Mouse (Mus musculus) liver, postnatal 0 days (tissue): ENCODE measurements around the gene Psip1. TPM values are rescaled to one million over a fixed set of nuclear protein-coding genes. Genes with fewer than 3 reads are reported as not detected.

Experiments used
- ATAC-seq: fragments of 200-750 bp; cut with Nextera tagmentation; 2 replicates; pipeline ENCODE4 v1.8.0; 2017; ENCODE audit warnings: mild to moderate bottlenecking, moderate library complexity
- DNase-seq: peaks from one replicate; pipeline ENCODE4 v3.0.0-alpha.2; 2016
- H3K27ac ChIP-seq: fragments of 300-500 bp; sonication (generic); 2 replicates; pipeline ENCODE4 v1.5.1; 2014; ENCODE audit warnings: antibody characterized with exemption, moderate library complexity, mild to moderate bottlenecking, low read depth
- H3K27me3 ChIP-seq: fragments of 300-500 bp; sonication (generic); 2 replicates; pipeline ENCODE4 v1.6.1; 2014; ENCODE audit warnings: low read length, control low read depth, mixed read lengths; ENCODE audit not compliant: insufficient read depth
- H3K36me3 ChIP-seq: fragments of 300-500 bp; sonication (generic); replicated peaks from 2 replicates; pipeline ENCODE4 v1.6.1; 2014; ENCODE audit warnings: mild to moderate bottlenecking, control low read depth, low read length, moderate library complexity, mixed read lengths; ENCODE audit not compliant: insufficient read depth
- H3K4me1 ChIP-seq: fragments of 300-500 bp; sonication (generic); 2 replicates; pipeline ENCODE4 v1.6.1; 2014; ENCODE audit warnings: antibody characterized with exemption, mild to moderate bottlenecking, control low read depth; ENCODE audit not compliant: insufficient read depth
- H3K4me2 ChIP-seq: fragments of 300-500 bp; sonication (generic); 2 replicates; pipeline ENCODE4 v1.6.1; 2014; ENCODE audit warnings: low read depth, mild to moderate bottlenecking, low read length, moderate library complexity, mixed read lengths
- H3K4me3 ChIP-seq: fragments of 300-500 bp; sonication (generic); 2 replicates; pipeline ENCODE4 v1.5.1; 2014; ENCODE audit warnings: low read depth, low read length
- H3K9ac ChIP-seq: fragments of 300-500 bp; sonication (generic); replicated peaks from 2 replicates; pipeline ENCODE4 v1.6.1; 2014; ENCODE audit warnings: mild to moderate bottlenecking, moderate library complexity
- H3K9me3 ChIP-seq: fragments of 300-500 bp; sonication (generic); 2 replicates; pipeline ENCODE4 v1.6.1; 2016; ENCODE audit warnings: mild to moderate bottlenecking, control low read depth, low read length, mixed read lengths
- CTCF ChIP-seq: sonication (generic); IDR thresholded peaks from 2 replicates; pipeline ENCODE4 v1.5.1; 2016; ENCODE audit warnings: antibody characterized with exemption, low read depth
- EP300 ChIP-seq: IDR thresholded peaks from 2 replicates; pipeline ENCODE4 v1.6.1; 2016; ENCODE audit warnings: antibody characterized with exemption, low read depth, mild to moderate bottlenecking
- WGBS: fragments of 180-500 bp; shearing (Covaris S2); extraction: QIAGEN DNeasy Blood & Tissue Kit; methylation state at CpG from one replicate; pipeline ENCODE4 v1.1.7; 2014; ENCODE audit not compliant: insufficient replicate concordance; 5-methylcytosine and 5-hydroxymethylcytosine counted together
- polyA plus RNA-seq: library from polyadenylated mRNA; unstranded; fragments of >200 nt; fragmentation: Nextera tagmentation; extraction: Ambion mirVana; gene quantifications from 2 replicates; pipeline ENCODE4 v1.2.1, GENCODE M21; 2015

Psip1 gene
- polyA plus RNA-seq, 1 experiment from 2014 or later: 30.1 TPM

DNA sequence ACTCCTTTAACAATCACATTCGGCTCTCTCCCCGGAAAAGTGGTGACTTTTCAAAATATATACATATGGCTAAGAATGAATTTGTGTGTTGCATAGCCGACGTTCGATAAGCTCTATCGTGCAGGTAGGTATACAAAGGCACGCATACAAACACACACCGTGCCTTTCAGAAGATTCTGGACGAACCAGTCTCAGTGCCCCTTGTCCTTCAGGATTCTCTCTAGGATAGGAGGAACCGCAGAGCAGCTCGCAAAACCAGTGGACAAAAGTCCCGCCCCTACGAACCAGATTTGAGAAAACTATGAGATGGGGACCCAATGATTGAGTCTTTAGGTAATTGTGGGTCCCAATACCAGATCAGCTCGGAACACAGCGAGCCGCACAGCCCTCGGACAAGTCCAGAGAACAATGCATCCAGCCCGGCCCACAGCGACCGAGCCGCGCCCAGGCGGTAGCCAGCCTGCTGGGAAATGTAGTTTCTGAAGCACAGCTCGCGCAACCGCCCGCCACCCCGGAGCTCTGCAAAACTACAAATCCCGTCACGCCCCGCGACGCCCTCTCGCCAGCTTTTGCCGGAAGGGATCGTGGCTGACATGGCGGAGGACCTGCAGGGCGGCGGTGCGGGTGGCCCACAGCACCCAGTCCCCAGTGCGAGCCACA lies 69.0 kb downstream of the Psip1 start, which contains the start of gene Snapc3:
TSS of gene Snapc3 (plus strand) at position 565 of the 660 bp plus-strand sequence.
- Histone ChIP-seq H3K9me3 (no peaks in the 10 kb centered on the region), H3K4me3 (peak within 1 kb of the TSS; percentile 89), H3K9ac (peak within 1 kb of the TSS; percentile 90), H3K4me1 (peaks cover 13% of the 10 kb centered on the region), H3K4me2 (peak within 1 kb of the TSS; percentile 89), H3K36me3 (peaks cover 4% of the 10 kb centered on the region; the same call in 1 of the 2 replicates), H3K27me3 (no peaks in the 10 kb centered on the region), H3K27ac (peak within 1 kb of the TSS; percentile 50)
- ATAC-seq: peak; percentile 100
- 1% methylated on average over 41 of the region's 41 CpGs for WGBS
- no peak; the same call in 1 of the 2 replicates for TF ChIP-seq CTCF
- TF ChIP-seq EP300: no peak; the same call in 1 of the 2 replicates
- DNase-seq: peak; percentile 97

DNA sequence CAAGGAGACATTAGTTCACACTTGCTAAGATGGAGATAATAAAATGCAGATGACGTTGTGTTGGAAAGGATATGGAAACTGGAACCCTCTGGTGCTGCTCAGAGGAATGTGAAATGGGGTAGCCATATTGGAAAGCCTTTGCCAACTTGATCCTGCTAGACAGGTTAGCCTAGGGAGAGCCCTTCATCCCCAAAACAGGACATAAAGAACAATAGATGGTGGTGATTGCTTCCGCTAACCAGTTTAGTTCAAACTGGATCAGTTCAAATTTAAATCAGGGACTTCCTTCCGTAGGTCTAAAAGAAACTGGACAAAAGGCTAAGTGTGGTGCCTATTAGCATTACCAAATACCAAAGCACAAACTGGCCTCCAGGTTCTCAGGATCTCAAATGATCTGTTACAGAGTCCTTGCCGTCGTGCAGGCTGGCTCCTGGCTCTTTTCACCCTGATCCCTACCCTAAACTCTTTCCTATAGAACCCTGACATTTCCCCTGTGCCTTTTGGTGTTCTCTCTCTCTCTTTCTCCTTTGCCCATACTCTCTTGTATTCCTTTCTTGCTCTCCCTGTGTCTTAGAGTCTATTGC lies 71.9 kb downstream of the Psip1 start:
- H3K9me3 ChIP-seq: no peaks in the 10 kb centered on the region
- no peak overlapping the region for H3K4me3 ChIP-seq
- no peak for DNase-seq
- H3K36me3 ChIP-seq: no peaks in the 10 kb centered on the region
- no peak overlapping the region for H3K4me2 ChIP-seq
- 83% methylated on average over 5 of the region's 5 CpGs for WGBS
- H3K4me1 ChIP-seq: peaks cover 13% of the 10 kb centered on the region
- no peak overlapping the region for H3K9ac ChIP-seq
- no peak for ATAC-seq
- no peaks in the 10 kb centered on the region for H3K27me3 ChIP-seq
- H3K27ac ChIP-seq: no peak overlapping the region
- no peak for TF ChIP-seq CTCF
- no peak for TF ChIP-seq EP300

DNA sequence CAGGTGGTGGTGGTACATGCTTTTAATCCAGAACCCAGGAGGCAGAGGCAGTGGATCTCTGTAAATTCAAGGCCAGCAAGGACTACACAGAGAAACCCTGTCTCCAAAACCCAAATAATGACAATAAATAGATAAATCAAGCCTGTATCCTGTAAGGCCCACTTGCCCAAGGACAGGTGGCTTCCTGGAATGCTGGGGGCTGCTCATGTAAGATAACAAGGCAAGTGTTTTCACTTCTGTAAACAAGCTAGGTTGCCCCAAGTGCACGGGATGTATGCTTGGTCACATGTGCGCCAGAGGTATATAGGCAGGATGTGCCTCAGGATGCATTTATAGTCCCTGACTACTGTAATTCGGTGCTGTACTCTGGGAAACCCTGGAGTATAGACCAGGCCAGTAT lies 74.2 kb downstream of the Psip1 start:
- no peak overlapping the region for H3K27ac ChIP-seq
- H3K4me2 ChIP-seq: no peak overlapping the region
- H3K9ac ChIP-seq: no peak overlapping the region
- peaks cover 9% of the 10 kb centered on the region for H3K9me3 ChIP-seq
- 52% methylated on average over 3 of the region's 3 CpGs for WGBS
- DNase-seq (no peak), ATAC-seq (no peak)
- no peak for TF ChIP-seq EP300
- TF ChIP-seq CTCF: no peak
- no peaks in the 10 kb centered on the region for H3K36me3 ChIP-seq
- H3K4me1 ChIP-seq: peaks cover 5% of the 10 kb centered on the region; the same call in 1 of the 2 replicates
- no peak overlapping the region for H3K4me3 ChIP-seq
- H3K27me3 ChIP-seq: no peaks in the 10 kb centered on the region

DNA sequence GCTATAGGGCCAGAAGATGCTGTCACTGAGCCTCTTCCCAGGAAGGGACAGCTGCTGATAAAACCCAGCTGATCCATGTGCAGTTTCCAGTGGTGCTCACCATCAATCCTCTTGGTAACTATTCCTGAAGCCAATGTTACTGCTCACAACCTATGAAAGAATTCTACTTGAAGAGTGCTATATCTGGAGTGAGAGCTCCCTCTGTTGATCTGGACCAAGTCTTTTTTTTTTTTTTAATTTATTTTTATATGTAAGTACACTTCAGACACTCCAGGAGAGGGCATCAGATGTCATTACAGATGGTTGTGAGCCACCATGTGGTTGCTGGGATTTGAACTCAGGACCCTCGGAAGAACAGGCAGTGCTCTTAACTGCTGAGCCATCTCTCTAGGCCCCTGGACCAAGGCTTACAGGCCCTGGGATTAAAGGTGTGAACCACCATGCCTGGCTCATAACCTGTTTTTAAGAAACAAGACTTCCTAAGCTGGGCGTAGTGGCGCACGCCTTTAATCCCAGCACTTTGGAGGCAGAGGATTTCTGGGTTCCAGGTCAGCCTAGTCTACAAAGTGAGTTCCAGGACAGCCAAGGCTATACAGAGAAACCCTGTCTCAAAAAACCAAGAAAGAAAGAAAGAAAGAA lies 76.3 kb downstream of the Psip1 start:
- TF ChIP-seq CTCF: peak; percentile 28; the same call in 1 of the 2 replicates
- no peak for TF ChIP-seq EP300
- H3K4me1 ChIP-seq: no peaks in the 10 kb centered on the region
- H3K4me3 ChIP-seq: no peak overlapping the region
- H3K36me3 ChIP-seq: no peaks in the 10 kb centered on the region
- no peaks in the 10 kb centered on the region for H3K27me3 ChIP-seq
- no peak overlapping the region for H3K27ac ChIP-seq
- no peak overlapping the region for H3K9ac ChIP-seq
- DNase-seq (no peak), ATAC-seq (no peak)
- WGBS: 87% methylated on average over 4 of the region's 4 CpGs
- no peak overlapping the region for H3K4me2 ChIP-seq
- H3K9me3 ChIP-seq: peaks cover 9% of the 10 kb centered on the region

DNA sequence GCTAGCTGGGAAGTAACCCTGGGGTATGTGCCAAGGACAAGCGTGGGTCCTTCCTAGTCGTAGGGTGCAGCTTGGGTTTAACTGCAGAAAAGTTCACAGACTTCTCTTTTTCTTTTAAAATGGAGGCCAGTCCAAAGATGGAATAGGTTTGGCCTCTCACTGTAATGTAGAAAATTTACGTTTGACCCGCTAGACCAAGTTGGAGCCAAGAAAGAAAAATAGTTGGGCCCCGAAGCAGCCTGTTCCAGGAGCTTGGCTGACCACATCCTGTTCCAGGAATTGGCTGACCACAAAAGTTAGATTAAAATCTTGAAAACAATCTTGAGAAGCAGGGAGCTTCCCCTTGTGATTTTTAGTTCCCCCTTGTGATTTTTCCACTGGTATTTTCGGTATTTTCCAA lies 78.6 kb downstream of the Psip1 start:
- no peak for DNase-seq

More for the DNA sequence above, 78.6 kb downstream of the Psip1 start:
- Histone ChIP-seq H3K27ac (no peak overlapping the region), H3K9me3 (peaks cover 15% of the 10 kb centered on the region), H3K36me3 (no peaks in the 10 kb centered on the region), H3K27me3 (no peaks in the 10 kb centered on the region), H3K4me3 (no peak overlapping the region), H3K9ac (no peak overlapping the region), H3K4me2 (no peak overlapping the region), H3K4me1 (no peaks in the 10 kb centered on the region)
- no peak for TF ChIP-seq EP300
- TF ChIP-seq CTCF: no peak
- 41% methylated on average over 6 of the region's 6 CpGs for WGBS
- no peak for ATAC-seq

Other genes with a start within 250 kb of the Psip1 start
- gene Ttc39b, start 162.2 kb downstream of the Psip1 start, polyA plus RNA-seq: 2.2 and 3.0 TPM in 2 replicates
- gene Snapc3, start 68.7 kb downstream of the Psip1 start, polyA plus RNA-seq: 6.7 and 7.2 TPM in 2 replicates
- 0.47 and 0.60 TPM in 2 replicates for gene Ccdc171, start 39.1 kb upstream of the Psip1 start, polyA plus RNA-seq